Mouse (Mus musculus) frontal cortex, postnatal 10 days (tissue): ENCODE measurements at regions not wholly inside any gene's neighbourhood (a gene's known extent, or its start where the extent isn't known, plus 50 kb on each side); places are given as distances from the start of the nearest gene placed in this dataset.
"Not testable (repeated sequence)": the region's sequence is repeated elsewhere in the genome, so short reads cannot be mapped to it uniquely, and the experiment has no call there.

Source experiments
- DNase-seq, 2 experiments: peaks; one replicate each; pipeline ENCODE4 v3.0.0; 2022; ENCODE audit warnings: low spot score in 2 of 2, mixed read lengths in 1 of 2

DNA sequence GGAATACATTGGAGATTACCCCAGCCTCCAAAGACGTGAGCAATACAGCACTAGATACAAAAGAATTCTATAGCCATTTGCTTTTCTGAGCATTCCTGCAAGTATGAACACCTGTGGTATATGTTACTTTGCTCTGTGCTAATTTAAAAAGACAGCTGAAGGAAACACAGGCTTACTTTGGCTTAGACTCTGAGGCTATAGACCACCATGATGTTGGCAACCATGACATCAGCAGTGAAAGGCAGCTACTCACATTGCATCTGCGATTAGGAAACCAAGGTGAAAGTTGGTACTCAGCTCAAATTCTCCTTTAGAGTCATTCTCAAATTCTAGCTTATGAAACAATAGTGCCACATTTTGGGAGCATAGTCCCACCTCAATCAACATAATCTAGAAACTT, 451.4 kb upstream of the Tbl1xr1 start:
- no peak for DNase-seq

DNA sequence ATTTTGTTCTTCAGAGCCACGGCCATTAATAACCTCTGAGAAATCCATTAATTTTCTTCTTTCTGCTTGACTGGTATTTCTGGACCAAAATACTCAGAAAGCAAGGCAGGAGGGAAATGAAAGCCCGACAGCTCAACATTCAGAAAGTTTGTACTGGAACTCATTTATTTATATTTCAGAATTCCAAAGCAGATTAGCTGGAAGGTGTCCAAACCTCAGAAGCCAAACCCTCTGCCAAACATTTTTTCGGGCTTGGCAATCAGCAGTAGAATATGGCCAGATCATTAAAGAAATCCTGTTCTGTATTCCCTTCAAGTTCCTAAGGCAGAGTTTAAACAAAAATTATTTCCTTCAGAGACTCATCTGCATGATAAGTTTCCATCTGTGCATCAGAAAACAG, 450.4 kb upstream of the Tbl1xr1 start:
- no peak for DNase-seq

DNA sequence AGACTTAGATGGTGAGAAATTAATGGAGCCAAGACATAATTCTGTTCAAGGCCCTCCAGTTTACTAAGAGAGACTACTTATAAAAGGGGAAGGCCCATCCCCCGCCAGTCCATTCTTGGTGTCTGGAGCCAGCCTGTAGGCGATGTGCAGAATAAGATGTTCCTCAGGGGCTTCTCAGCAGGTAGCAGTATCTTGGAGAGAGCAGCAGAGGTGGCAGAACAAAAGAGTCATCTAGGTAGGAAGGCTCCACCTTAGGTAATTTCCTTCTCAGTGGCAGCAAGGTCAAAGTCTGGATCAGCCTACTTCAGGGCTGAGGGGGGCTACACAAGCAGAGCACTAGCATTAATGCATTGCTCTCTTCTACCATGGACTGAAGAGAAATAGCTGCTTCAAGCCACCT, 449.4 kb upstream of the Tbl1xr1 start:
- DNase-seq: not testable (repeated sequence)

DNA sequence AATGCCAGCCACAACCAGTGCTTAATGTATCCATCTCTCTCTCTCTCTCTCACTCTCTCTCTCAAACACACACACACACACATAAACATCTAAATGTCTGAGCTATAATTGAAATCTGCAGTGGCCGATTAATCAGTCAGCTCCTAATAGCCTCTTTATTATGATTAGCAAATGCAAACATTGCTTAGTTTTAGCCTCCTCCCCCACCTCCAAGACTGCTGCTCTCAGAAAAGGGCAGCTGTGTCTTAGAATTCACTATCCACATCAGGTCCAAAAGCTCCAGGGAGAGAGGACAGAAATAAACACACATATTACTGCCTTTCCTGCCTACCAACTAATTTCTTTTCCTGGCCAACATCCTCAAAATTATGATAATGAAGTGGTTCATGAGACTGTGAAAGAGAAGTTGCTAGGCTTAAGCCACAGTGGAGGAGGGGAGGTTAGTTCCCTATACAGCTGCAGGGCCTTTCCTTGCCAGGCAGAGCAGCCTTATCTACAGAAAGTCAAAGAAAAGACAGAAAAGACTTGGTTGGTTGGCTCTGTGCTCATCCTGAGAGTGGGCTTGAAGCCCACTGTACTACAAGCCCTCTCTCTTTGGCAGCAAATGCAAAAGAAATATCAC, 442.7 kb upstream of the Tbl1xr1 start:
- peak; percentile 34 to 37 for DNase-seq

DNA sequence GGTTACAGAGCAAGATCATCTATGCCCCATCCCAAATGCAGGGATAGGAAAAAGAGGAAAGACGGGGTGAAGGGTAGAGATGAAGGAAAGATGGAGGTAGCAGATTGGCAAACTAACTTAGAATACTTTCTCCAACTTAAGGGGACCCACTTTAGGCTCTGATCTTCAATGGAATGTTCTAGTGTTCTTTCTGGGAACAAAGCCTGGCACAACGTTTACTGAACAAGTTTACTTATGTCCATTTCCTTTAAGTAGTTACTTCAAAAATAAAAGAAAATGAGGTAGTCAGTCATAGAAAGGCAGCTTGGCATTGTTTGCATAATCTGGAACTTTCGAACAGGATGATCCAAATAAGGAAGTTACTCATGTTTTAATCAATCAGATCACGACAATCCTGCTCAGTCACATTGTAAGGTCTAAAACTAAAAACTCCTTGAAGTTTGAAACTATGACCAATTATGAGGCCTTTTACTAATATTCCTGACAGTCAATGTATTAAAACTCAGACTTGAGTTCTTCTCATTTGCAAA, 441.7 kb upstream of the Tbl1xr1 start:
- DNase-seq: no peak

DNA sequence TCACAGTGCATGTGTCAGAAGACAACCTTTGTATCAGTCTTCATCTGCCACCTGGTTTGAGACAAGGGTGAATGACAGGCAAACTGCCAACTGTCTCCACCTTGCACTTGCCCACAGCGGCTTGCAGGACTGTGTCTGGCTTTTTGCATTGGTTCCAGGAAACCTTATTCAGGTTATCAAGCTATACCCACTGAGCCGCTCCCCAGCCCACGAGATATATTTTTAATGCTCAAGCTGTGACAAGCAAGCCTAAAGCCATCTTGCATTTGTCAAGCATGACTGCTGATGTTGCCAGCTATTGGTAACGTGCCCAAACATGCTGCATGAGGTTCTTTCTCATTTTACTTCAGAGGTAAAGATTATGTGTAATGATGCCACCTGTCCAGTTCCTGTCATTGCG, 437.6 kb upstream of the Tbl1xr1 start:
- no peak for DNase-seq

DNA sequence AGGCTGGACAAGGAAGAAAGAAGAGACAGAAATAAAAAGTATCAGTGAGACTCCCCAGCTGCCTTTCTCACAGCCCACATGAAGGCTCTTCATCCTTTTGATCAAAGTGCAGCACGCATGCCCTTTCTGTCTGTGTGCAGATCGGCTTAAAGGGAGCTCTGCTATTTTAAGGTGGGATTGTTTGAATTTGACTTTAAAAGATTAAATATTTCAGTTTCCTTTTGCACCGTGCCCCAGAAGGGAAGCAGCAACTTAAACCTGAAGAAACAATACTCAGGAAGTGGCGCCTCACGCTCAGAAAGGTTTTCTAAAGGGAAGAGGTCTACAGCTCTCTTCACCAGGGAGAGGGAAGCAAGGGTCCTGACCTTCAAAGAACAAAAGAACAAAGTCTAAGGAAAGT, 436.9 kb upstream of the Tbl1xr1 start:
- DNase-seq: no peak

DNA sequence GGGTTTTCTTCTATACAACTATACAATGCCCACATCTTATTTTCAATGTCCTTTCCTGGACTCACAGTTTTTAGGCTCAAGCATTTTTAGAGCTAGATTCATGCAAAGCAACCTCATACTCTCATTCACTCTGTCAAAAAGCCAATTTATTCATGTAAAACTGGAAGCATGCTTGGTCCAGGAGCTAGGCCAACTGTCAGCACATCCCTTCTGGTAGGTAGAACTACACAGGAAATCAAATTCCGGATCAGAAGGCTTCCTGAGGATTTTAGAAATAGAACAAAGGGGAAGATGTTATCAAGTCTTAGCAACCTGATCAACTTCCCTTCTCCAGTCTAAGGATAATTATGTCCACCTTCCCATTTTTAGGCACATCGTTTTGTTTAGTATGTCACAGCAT, 432.4 kb upstream of the Tbl1xr1 start:
- DNase-seq: no peak

DNA sequence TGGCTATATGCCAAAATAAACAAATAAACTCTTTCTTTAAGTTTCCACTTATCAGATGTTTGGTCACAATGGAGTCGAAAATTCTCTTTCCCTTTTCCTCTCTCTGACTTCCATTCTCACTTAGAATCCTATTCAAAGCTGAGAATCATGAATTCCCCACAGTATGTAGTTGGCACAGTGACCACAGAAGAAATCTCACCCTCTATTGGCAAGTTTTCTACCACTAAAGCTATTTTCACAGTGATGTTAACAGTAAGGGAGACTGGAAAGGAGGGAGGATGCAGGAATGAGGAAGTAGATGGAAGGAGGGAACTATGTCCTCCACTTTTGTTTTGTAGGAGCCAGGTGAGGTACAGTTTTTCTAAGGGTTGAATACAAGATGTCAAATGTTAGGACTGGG, 431.2 kb upstream of the Tbl1xr1 start:
- DNase-seq: no peak

DNA sequence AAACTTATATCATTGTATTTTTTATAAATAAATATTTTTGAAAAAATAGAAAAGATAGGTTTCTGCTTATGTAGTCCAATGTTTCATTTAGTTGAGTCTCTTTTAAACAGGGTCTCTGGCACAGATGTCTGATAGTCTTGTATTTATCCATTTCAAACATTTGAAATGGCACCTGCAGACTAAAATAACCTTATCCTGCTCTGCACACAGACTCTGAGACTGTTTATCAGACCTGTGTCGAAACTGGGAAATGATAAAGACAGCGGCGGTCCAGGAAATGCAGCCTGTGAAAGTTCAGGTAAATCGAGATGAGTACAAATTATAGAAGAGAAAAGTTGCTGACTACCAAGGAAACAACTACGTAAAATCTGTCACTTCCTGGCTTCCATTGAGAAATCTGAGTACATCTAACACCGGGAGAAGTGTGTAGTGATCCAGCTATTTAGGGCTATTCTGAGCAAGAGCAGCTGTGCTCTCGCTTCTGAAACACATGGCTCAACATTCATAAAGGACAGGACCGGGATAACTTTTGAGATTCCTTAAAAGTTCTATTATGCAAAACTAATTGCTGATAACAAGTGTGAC, 426.5 kb upstream of the Tbl1xr1 start:
- DNase-seq: no peak

DNA sequence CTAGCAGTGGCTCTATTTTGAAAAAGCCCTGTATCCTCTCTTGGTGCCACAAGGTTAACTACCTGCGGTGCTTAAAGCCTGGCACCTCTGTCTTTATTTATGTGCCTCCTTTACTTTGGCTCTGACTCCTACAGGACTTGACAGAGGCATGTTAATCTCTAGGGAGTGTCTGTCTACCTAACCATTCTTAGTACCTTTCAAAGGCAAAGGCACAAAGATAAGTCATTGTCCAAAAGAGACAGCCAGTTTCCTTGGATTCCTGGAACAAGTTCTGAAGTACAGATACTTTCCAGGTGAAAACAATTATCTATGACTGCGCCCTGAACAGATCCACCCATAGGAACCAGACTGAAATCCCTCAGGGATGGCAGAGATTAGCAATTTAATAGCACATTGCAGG, 421.2 kb upstream of the Tbl1xr1 start:
- no peak for DNase-seq

DNA sequence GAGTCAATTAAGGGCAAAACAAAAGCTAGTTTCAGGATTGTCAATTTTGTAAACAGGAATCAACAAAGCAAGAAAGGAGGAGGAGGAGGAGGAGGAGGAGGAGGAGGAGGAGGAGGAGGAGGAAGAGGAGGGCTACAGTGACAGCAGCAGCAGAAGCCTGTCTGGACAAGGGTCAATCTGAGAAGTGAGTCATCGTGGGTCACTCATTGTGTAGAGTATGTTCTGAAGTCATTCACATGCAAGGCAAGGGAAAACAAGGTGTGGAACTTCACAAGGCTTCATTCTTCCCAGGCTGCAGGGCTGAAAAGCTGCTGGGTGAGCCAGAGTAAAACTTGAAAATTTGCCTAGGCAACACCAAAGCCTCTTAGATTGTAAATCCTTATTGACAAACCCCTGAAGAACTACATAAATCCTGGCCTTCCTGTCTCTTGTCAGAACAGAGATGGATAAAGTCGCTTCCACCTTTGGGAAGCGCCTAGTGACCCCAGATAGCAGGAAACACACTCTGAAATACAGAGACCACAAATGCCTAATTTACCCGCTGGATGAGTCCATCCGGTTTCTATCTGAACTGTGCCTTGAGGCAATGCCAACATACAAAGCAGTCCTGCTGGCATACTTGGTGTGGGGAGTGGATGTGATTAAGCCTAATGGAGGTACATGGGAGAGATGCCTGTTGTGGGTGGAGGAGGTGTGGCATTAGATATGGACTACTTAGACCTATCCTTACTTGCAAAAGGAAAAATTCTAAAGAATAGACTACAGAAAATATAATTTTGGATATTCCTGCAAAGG, 408.9 kb upstream of the Tbl1xr1 start:
- DNase-seq: no peak

DNA sequence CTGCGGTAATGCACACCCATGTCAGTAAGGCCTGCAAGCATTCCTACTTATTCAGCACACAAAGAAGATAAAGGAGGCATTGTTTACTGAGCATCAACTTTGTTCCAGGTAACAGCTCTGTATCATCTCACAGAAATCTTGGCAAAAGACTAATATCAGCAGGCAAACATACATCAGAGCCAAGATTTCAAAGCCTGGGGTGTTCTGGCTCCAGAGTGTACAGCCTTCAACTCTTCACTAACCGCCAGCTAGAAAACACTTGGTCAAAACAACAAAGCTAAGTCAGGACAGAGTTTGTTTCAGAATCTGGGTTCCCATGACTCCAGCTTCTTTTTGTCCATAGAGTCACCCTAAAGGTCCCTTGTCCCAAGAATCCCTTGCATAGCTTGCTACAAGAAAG, 404.6 kb upstream of the Tbl1xr1 start:
- DNase-seq: no peak

DNA sequence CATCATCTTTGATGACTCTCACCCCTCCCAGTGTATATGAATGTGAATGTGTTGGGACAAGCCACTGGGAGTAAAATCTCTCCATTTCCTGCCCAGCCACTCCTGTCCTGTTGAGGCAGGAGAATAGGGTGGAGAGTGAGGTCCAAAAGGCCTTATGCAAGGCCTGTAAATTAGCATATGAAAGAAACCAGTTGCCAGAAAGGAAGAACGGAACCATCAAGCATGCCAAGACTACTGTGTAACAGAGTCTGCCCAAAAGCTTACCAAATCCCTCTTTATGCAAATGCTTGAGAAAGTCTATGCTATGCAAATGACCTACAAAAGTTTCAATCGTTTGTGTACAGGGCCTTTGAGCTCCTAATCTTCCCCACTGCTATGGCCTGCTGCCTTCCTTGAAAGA, 404.0 kb upstream of the Tbl1xr1 start:
- DNase-seq: no peak

DNA sequence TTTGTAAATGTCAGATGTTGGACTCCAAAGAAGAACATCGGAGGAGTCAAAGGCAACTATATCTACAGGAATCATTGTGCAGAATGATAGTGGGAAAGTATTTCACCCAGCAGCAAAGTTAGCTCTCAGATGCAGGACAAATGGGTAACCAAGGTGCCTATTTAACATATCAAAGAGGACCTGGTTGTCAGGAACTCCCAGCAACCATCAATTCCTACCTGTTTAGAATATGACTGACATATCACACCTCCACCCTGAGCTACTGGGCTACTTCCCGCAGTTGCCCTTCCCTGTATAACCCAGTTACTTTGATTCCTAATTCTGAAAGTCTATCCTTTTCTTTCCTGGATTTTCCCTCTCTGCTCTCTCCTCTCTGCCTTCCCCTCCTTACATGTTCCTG, 403.0 kb upstream of the Tbl1xr1 start:
- no peak for DNase-seq

DNA sequence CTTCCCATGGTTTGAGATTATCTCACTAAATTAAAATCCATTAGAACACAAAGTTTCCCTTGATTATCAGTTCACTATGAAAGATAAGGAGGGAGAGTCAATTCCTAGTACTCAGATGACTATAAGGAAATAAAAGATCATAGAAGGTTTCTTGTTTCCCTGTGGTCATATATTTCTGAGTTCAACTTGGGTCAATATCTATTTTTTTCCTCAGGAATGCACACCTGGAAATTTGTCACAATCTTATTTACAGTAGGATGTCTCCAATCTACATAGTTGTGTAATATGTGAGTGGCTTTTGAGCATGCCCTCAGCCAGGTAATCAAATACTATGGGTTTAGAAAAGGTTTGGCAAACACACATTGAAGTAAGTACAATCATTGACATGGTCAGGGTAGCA, 398.2 kb upstream of the Tbl1xr1 start:
- no peak for DNase-seq

DNA sequence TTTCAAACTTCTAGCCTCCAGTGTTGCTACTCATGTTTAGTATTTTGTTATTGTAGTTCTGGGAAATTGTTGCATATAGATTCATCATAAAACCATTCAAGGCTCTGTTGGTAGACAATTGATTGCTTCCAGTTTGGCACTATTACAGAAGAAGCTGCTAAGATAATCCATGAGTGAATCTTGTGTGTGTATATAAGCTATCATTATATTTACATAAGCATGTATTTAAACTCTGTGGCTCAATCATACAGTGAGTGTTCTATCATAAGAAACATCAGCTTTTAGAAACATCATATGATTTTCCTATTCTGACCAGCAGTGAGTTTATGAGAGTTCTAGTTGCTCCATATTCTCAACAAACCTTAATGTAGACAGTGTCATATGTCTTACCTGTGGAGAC, 397.7 kb upstream of the Tbl1xr1 start:
- no peak for DNase-seq

DNA sequence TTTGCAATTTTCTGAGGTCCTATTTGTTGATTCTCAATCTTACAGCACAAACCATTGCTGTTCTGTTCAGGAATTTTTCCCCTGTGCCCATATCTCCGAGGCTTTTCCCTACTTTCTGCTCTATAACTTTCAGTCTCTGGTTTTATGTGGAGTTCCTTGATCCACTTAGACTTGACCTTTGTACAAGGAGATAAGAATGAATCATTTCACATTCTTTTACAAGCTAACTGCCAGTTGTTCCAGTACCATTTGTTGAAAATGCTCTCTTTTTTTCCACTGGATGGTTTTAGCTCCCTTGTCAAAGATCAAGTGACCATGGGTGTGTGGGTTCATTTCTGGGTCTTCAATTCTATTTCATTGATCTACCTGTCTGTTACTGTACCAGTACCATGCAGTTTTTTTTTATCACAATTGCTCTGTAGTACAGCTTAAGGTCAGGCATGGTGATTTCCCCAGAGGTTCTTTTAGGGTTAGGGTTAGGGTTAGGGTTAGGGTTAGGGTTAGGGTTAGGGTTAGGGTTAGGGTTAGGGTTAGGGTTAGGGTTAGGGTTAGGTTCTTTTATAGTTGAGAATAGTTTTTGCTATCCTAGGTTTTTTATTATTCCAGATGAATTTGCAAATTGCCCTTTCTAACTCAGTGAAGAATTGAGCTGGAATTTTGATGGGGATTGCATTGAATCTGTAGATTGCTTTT, 378.3 kb upstream of the Tbl1xr1 start:
- not testable (repeated sequence) for DNase-seq

DNA sequence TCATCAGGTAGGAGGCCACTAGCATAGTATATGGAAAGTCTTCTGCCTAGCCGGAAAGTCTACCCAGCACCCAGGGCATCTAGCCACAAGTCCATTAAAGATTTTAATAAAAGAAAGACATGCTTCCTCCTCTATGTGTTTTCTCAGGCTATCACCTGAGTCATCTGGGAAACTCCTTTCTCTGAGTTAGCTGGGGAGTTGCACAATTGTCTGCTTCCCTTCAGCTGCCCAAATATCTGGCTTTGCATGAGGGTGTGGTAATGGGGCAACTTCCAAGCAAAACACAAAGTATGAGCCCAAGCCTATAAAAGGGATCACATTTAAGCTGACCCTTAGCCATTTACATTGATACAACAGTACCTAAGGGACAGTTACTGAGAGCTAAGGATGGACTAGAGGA, 376.9 kb upstream of the Tbl1xr1 start:
- DNase-seq: no peak

DNA sequence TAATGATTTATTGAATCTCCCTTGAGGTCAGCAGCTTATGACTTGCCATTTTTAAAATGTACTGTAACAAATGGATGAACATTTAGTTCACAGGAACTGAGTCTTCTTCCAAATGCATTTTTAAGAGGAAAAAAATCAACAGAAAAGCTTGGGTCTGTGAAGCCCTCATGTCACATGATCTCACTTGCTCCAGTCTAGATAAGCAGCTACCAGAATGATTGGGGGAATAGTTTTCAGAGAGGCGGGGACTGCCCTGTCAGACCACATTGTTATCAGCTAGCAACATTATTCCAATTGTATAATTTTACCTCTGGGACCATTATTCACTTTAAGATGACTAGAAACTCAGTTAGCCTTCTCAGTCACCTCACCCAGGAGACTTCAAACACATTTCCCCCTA, 376.1 kb upstream of the Tbl1xr1 start:
- DNase-seq: no peak

DNA sequence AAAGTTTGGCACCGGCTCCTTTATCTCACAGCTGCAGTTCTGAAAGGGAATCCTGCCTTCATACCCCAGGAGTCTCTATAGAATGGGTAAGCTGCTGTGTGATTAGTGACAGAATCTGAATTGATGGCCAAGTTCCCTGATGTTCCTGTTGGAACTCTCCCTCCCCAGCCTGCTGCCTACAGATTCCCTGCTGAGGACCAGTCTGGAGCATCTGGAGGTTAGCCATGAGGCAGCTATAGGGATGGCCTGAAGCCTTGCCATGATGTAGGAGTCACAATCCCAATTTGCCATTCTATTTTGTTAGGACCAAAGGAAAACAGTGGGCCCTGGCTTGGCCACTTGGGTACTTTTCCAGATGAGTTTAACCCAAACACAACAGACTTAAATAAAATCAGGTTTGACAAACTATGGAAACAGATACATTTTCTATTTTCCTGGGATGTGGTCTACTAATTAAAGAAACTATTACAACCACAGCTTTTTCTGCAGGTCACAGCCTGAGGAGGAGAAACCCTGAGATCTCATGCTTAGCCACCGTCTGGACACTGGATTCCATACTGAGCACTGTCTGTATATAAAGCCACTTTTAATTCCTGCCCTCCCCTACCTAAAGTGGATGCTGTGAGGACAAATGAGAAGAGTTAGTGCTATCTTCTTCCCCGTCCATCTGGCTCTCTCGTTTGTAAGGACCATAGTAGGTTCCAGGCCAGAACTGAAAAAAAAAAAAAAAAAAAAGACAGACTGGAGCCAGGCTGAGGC, 349.5 kb upstream of the Tbl1xr1 start:
- no peak for DNase-seq

DNA sequence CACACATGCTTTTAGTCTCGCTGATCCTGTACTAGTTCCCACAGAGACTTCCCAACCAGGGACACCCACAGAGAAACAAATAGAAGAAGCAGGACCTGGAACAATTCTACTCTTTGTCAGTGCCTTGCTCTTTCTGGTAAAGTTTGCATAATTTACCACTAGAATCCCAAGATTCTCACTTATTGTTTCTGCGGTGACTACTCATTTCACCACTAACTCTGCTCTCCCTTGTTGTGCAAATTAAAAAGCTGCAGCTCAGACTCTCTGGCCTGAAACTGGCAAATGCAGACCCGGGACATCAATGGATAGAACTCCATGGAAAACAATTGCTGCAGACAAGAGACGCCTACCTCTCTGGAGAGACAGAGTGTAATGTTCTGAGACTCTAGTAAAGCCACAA, 348.4 kb upstream of the Tbl1xr1 start:
- DNase-seq: no peak
